Mouse (Mus musculus) G1E-ER4 (cell line): ENCODE measurements around the gene Dnah10. TPM values are rescaled to one million over a fixed set of nuclear protein-coding genes. Genes with fewer than 3 reads are reported as not detected.

Experiments used
- GATA1 ChIP-seq: IDR thresholded peaks from one replicate; pipeline ENCODE4 v1.8.0; 2012; ENCODE audit warnings: low read length, inconsistent platforms
- polyA plus RNA-seq: library from polyadenylated mRNA; stranded (reverse); fragments of >175 nt; gene quantifications from 2 replicates; pipeline ENCODE4 v1.2.3, GENCODE M21; 2012

Dnah10 gene
- polyA plus RNA-seq, 1 experiment, result not detected

GRCm38 (mm10) chr5:124779926-124780325, 55.0 kb downstream of the Dnah10 start:
- TF ChIP-seq GATA1, result no peak

- no peak for TF ChIP-seq GATA1
Measured at GRCm38 (mm10) chr5:124781696-124782095, 56.8 kb downstream of the Dnah10 start.

GRCm38 (mm10) chr5:124785650-124786049, 60.8 kb downstream of the Dnah10 start:
- TF ChIP-seq GATA1, result no peak

GRCm38 (mm10) chr5:124792112-124792511, 67.2 kb downstream of the Dnah10 start:
- TF ChIP-seq GATA1, result no peak

GRCm38 (mm10) chr5:124809708-124810366, 85.0 kb downstream of the Dnah10 start:
- TF ChIP-seq GATA1, result no peak

GRCm38 (mm10) chr5:124812466-124812865, 87.6 kb downstream of the Dnah10 start:
- TF ChIP-seq GATA1, result no peak

- no peak for TF ChIP-seq GATA1
Measured at GRCm38 (mm10) chr5:124814797-124815196, 89.9 kb downstream of the Dnah10 start.

- no peak for TF ChIP-seq GATA1
Measured at GRCm38 (mm10) chr5:124817050-124817449, 92.2 kb downstream of the Dnah10 start.

- no peak for TF ChIP-seq GATA1
Measured at GRCm38 (mm10) chr5:124822128-124822894, 97.4 kb downstream of the Dnah10 start.

- no peak for TF ChIP-seq GATA1
Measured at GRCm38 (mm10) chr5:124830331-124830730, 105.4 kb downstream of the Dnah10 start.

- TF ChIP-seq GATA1, result no peak
Measured at GRCm38 (mm10) chr5:124835218-124835617, 110.3 kb downstream of the Dnah10 start.

GRCm38 (mm10) chr5:124836075-124836474, 111.2 kb downstream of the Dnah10 start:
- no peak for TF ChIP-seq GATA1

GRCm38 (mm10) chr5:124836621-124837020, 111.7 kb downstream of the Dnah10 start:
- no peak for TF ChIP-seq GATA1

GRCm38 (mm10) chr5:124840202-124840601, 115.3 kb downstream of the Dnah10 start:
- no peak for TF ChIP-seq GATA1

GRCm38 (mm10) chr5:124840669-124841068, 115.8 kb downstream of the Dnah10 start:
- TF ChIP-seq GATA1, result no peak

GRCm38 (mm10) chr5:124843386-124843785, 118.5 kb downstream of the Dnah10 start:
- no peak for TF ChIP-seq GATA1

GRCm38 (mm10) chr5:124844929-124845328, 120.0 kb downstream of the Dnah10 start:
- TF ChIP-seq GATA1, result no peak
